Mouse (Mus musculus) heart, embryonic 12.5 days (tissue): Measurements from ENCODE around the gene Ppp1r8. TPM values are rescaled to one million over a fixed set of nuclear protein-coding genes. Genes with fewer than 3 reads are reported as not detected.

Experiments used
- ATAC-seq: fragments of 200-750 bp; cut with Nextera tagmentation; 2 replicates; pipeline ENCODE4 v1.8.0; 2017; ENCODE audit warnings: moderate TSS enrichment, moderate library complexity; ENCODE audit not compliant: insufficient number of reproducible peaks, low FRiP score
- H3K27ac ChIP-seq: fragments of 300-500 bp; sonication (generic); 2 replicates; pipeline ENCODE4 v1.5.1; 2016; ENCODE audit warnings: mild to moderate bottlenecking, moderate library complexity; ENCODE audit not compliant: poor library complexity, severe bottlenecking
- H3K27me3 ChIP-seq: fragments of 300-500 bp; sonication (generic); replicated peaks from 2 replicates; pipeline ENCODE4 v1.6.1; 2016; ENCODE audit warnings: mild to moderate bottlenecking, moderate library complexity
- H3K36me3 ChIP-seq: fragments of 300-500 bp; sonication (generic); 2 replicates; pipeline ENCODE4 v1.6.1; 2016; ENCODE audit warnings: mild to moderate bottlenecking, moderate library complexity
- H3K4me1 ChIP-seq: fragments of 300-500 bp; sonication (generic); replicated peaks from 2 replicates; pipeline ENCODE4 v1.6.1; 2016; ENCODE audit warnings: mild to moderate bottlenecking
- H3K4me2 ChIP-seq: fragments of 300-500 bp; sonication (generic); 2 replicates; pipeline ENCODE4 v1.6.1; 2016; ENCODE audit warnings: mild to moderate bottlenecking, moderate library complexity
- H3K4me3 ChIP-seq: fragments of 300-500 bp; sonication (generic); 2 replicates; pipeline ENCODE4 v1.5.1; 2016; ENCODE audit warnings: mild to moderate bottlenecking
- H3K9ac ChIP-seq: fragments of 300-500 bp; sonication (generic); 2 replicates; pipeline ENCODE4 v1.6.1; 2016; ENCODE audit warnings: mild to moderate bottlenecking, moderate library complexity
- H3K9me3 ChIP-seq: fragments of 300-500 bp; sonication (generic); replicated peaks from 2 replicates; pipeline ENCODE4 v1.6.1; 2016; ENCODE audit warnings: mild to moderate bottlenecking, moderate library complexity
- WGBS: fragments of 180-500 bp; shearing (Covaris S2); methylation state at CpG from one replicate; pipeline ENCODE4 v1.1.7; 2016; 5-methylcytosine and 5-hydroxymethylcytosine counted together
- polyA plus RNA-seq: library from polyadenylated mRNA; unstranded; fragments of >200 nt; fragmentation: Nextera tagmentation; extraction: Ambion mirVana; gene quantifications from 2 replicates; pipeline ENCODE4 v1.2.1, GENCODE M21; 2016

Gene Ppp1r8
- polyA plus RNA-seq, 1 experiment from 2014 or later: 30.0 TPM

- H3K9me3 ChIP-seq: no peaks in the 10 kb centered on the region
- 83% methylated on average over 1 of the region's 1 CpGs for WGBS
- H3K27me3 ChIP-seq: no peaks in the 10 kb centered on the region
- peaks cover 76% of the 10 kb centered on the region for H3K36me3 ChIP-seq
- no peak overlapping the region for H3K4me3 ChIP-seq
- no peak overlapping the region for H3K9ac ChIP-seq
- no peak overlapping the region for H3K27ac ChIP-seq
- no peak for ATAC-seq
- H3K4me1 ChIP-seq: no peaks in the 10 kb centered on the region
- H3K4me2 ChIP-seq: no peak overlapping the region
Measured at GRCm38 (mm10) chr4:132860880-132861279, 17.9 kb upstream of the Ppp1r8 start.

GRCm38 (mm10) chr4:132843705-132844071 lies 719 bp upstream of the Ppp1r8 start:
- peak overlapping the region; percentile 87 for H3K4me2 ChIP-seq
- H3K27ac ChIP-seq: peak overlapping the region; percentile 74; the same call in 1 of the 2 replicates
- H3K9me3 ChIP-seq: no peaks in the 10 kb centered on the region
- 77% methylated on average over 1 of the region's 1 CpGs for WGBS
- H3K27me3 ChIP-seq: no peaks in the 10 kb centered on the region
- H3K36me3 ChIP-seq: peaks cover 36% of the 10 kb centered on the region
- peaks cover 7% of the 10 kb centered on the region for H3K4me1 ChIP-seq
- ATAC-seq: no peak
- H3K4me3 ChIP-seq: peak overlapping the region; percentile 76
- peak overlapping the region; percentile 87 for H3K9ac ChIP-seq

- peaks cover 7% of the 10 kb centered on the region for H3K4me1 ChIP-seq
- under 1% methylated on average over 30 of the region's 30 CpGs for WGBS
- no peaks in the 10 kb centered on the region for H3K9me3 ChIP-seq
- peak overlapping the region; percentile 87 for H3K9ac ChIP-seq
- peak; percentile 50; the same call in 1 of the 2 replicates for ATAC-seq
- H3K36me3 ChIP-seq: peaks cover 38% of the 10 kb centered on the region
- peak overlapping the region; percentile 76 for H3K4me3 ChIP-seq
- H3K4me2 ChIP-seq: peak overlapping the region; percentile 87
- no peaks in the 10 kb centered on the region for H3K27me3 ChIP-seq
- H3K27ac ChIP-seq: peak overlapping the region; percentile 38; the same call in 1 of the 2 replicates
Measured at GRCm38 (mm10) chr4:132842281-132842906, 575 bp downstream of the Ppp1r8 start.

- ATAC-seq: no peak
- Histone ChIP-seq H3K36me3 (peaks cover 47% of the 10 kb centered on the region), H3K4me1 (peaks cover 7% of the 10 kb centered on the region), H3K4me3 (peak overlapping the region; percentile 76), H3K4me2 (peak overlapping the region; percentile 87), H3K27me3 (no peaks in the 10 kb centered on the region), H3K9ac (peak overlapping the region; percentile 87), H3K27ac (no peak overlapping the region), H3K9me3 (no peaks in the 10 kb centered on the region)
- 87% methylated on average over 3 of the region's 3 CpGs for WGBS
Measured at GRCm38 (mm10) chr4:132841493-132841892, 1.5 kb downstream of the Ppp1r8 start.

- peaks cover 10% of the 10 kb centered on the region for H3K9me3 ChIP-seq
- no peak overlapping the region for H3K4me3 ChIP-seq
- no peaks in the 10 kb centered on the region for H3K4me1 ChIP-seq
- no peak overlapping the region for H3K4me2 ChIP-seq
- no peaks in the 10 kb centered on the region for H3K27me3 ChIP-seq
- ATAC-seq: peak; percentile 42; the same call in 1 of the 2 replicates
- 69% methylated on average over 8 of the region's 8 CpGs for WGBS
- H3K9ac ChIP-seq: no peak overlapping the region
- peaks cover 45% of the 10 kb centered on the region for H3K36me3 ChIP-seq
- H3K27ac ChIP-seq: no peak overlapping the region
Measured at GRCm38 (mm10) chr4:132823614-132824366, 19.2 kb downstream of the Ppp1r8 start.

GRCm38 (mm10) chr4:132818442-132818841 lies 24.5 kb downstream of the Ppp1r8 start:
- H3K27ac ChIP-seq: no peak overlapping the region
- WGBS: 50% methylated on average over 2 of the region's 2 CpGs
- no peak overlapping the region for H3K9ac ChIP-seq
- no peak for ATAC-seq
- H3K4me1 ChIP-seq: no peaks in the 10 kb centered on the region
- no peaks in the 10 kb centered on the region for H3K27me3 ChIP-seq
- H3K9me3 ChIP-seq: peaks cover 10% of the 10 kb centered on the region
- no peak overlapping the region for H3K4me2 ChIP-seq
- H3K4me3 ChIP-seq: no peak overlapping the region
- 0 out of 2 replicates have a peak, but pooled peaks cover 2% of the 10 kb centered on the region for H3K36me3 ChIP-seq

GRCm38 (mm10) chr4:132816855-132817254 lies 26.1 kb downstream of the Ppp1r8 start:
- H3K36me3 ChIP-seq: 0 out of 2 replicates have a peak, but pooled peaks cover 2% of the 10 kb centered on the region
- H3K9me3 ChIP-seq: peaks cover 10% of the 10 kb centered on the region
- no peak overlapping the region for H3K4me3 ChIP-seq
- no peaks in the 10 kb centered on the region for H3K4me1 ChIP-seq
- no peak overlapping the region for H3K9ac ChIP-seq
- WGBS: 48% methylated on average over 2 of the region's 2 CpGs
- no peaks in the 10 kb centered on the region for H3K27me3 ChIP-seq
- no peak overlapping the region for H3K4me2 ChIP-seq
- no peak for ATAC-seq
- no peak overlapping the region for H3K27ac ChIP-seq

- no peak overlapping the region for H3K27ac ChIP-seq
- H3K27me3 ChIP-seq: no peaks in the 10 kb centered on the region
- peaks cover 14% of the 10 kb centered on the region for H3K9me3 ChIP-seq
- no peak for ATAC-seq
- no peak overlapping the region for H3K9ac ChIP-seq
- no peaks in the 10 kb centered on the region for H3K4me1 ChIP-seq
- WGBS: 78% methylated on average over 7 of the region's 7 CpGs
- H3K36me3 ChIP-seq: 0 out of 2 replicates have a peak, but pooled peaks cover 2% of the 10 kb centered on the region
- H3K4me2 ChIP-seq: no peak overlapping the region
- no peak overlapping the region for H3K4me3 ChIP-seq
Measured at GRCm38 (mm10) chr4:132816404-132816803, 26.6 kb downstream of the Ppp1r8 start.

- H3K27ac ChIP-seq: no peak overlapping the region
- ATAC-seq: no peak
- peaks cover 21% of the 10 kb centered on the region for H3K4me1 ChIP-seq
- H3K4me2 ChIP-seq: no peak overlapping the region
- no peak overlapping the region for H3K4me3 ChIP-seq
- no peak overlapping the region for H3K9ac ChIP-seq
- H3K9me3 ChIP-seq: peaks cover 10% of the 10 kb centered on the region
- no peaks in the 10 kb centered on the region for H3K27me3 ChIP-seq
- 79% methylated on average over 5 of the region's 5 CpGs for WGBS
- no peaks in the 10 kb centered on the region for H3K36me3 ChIP-seq
Measured at GRCm38 (mm10) chr4:132809621-132810020, 33.3 kb downstream of the Ppp1r8 start.

- H3K27me3 ChIP-seq: no peaks in the 10 kb centered on the region
- H3K4me1 ChIP-seq: peaks cover 21% of the 10 kb centered on the region
- peak; percentile 84 for ATAC-seq
- no peaks in the 10 kb centered on the region for H3K36me3 ChIP-seq
- WGBS: 51% methylated on average over 5 of the region's 5 CpGs
- no peak overlapping the region for H3K4me3 ChIP-seq
- peak overlapping the region; percentile 5; the same call in 1 of the 2 replicates for H3K27ac ChIP-seq
- peaks cover 10% of the 10 kb centered on the region for H3K9me3 ChIP-seq
- 0 out of 2 replicates have a peak overlapping the region, but pooled peaks have one; percentile 6 for H3K4me2 ChIP-seq
- H3K9ac ChIP-seq: no peak overlapping the region
Measured at GRCm38 (mm10) chr4:132807771-132808641, 35.0 kb downstream of the Ppp1r8 start.
